Mouse (Mus musculus) kidney, postnatal 4 days (tissue): ENCODE data around the gene Cbx3.
"Not testable (repeated sequence)": the region's sequence is repeated elsewhere in the genome, so short reads cannot be mapped to it uniquely, and the experiment has no call there.

Experiments used
- DNase-seq, 2 experiments: peaks; one replicate each; pipeline ENCODE4 v3.0.0; 2021; ENCODE audit warnings: mixed read lengths in 2 of 2

The Cbx3 gene

DNA sequence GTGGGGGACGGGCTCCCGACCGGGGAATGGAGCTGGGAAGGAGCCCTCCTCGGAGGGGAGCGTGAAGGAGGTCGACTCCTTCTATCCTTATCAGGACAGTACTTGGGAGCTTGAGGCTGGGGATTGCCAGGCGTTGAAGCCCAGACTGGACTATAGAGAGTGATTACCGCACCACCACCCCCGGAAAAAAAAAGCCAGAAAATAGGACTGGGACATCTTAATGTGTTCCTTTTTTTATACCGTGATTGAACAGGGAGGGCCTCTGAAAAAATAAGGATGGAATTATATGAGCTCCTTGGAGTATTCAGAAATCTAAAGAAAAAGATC lies 982 bp downstream of the Cbx3 start:
- no peak for DNase-seq

DNA sequence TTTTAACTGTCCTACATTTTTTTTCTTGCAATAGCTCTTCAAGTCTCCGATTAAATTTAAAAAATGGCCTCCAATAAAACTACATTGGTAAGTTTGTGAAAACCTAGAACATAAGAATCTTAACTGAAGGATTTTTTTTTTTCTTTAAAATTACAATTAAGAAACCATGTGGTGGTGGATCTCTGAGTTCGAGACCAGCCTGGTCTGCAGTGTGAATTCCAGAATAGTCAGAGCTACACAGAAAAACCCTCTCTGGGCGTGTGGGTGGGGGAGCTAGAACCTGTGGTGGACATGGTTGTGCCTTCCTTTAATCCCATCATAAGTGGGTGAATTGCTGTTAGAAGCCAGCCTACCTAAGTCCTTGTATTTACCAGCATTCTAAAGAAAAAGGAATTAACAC lies 1.6 kb downstream of the Cbx3 start:
- DNase-seq: no peak

DNA sequence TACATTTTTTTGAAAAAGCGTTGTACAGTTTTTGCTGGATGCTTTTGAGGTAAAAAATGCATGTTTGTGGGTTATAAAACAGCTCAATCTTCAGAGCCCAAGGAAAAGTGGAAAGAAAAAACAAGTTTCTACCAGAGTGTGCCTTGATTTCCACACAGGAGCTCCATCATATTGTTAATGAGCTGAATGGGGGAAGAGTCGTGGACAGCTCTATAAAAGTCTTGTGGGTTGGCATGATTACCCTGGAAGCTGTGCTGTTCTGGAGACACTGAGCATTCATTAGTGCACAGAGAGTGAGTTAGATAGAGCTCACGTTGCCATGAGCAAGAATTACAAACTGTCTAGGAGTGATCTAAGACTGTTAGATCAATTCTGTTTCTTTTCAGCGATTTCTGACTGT lies 2.1 kb downstream of the Cbx3 start:
- no peak for DNase-seq

DNA sequence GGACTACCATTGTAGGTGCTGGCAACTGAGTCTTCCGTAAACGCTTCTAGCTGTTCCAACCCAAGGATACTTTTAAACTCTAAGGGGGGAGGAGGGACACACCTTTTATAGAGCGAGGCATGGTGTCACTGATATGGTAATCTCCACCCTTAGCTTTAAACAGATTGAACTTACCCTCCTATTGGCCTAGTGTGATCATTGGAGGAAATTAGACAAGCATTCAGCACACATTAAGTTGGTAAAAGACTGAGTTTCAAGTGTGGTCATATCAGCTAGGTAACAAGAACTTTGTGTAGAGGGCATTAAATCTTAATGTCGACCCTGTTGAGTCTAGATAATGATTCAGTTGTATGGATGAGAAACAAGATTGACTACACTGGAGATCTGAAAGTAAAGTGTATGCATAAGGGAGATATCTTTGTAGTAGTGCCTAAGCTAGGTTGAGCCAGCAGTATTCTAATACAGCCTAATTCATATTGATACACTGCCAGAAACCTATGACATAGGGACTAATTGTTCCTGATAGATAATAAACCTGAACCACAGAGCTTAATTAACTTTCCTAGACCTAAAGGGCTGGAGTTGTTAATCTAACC lies 9.1 kb downstream of the Cbx3 start:
- DNase-seq: no peak

DNA sequence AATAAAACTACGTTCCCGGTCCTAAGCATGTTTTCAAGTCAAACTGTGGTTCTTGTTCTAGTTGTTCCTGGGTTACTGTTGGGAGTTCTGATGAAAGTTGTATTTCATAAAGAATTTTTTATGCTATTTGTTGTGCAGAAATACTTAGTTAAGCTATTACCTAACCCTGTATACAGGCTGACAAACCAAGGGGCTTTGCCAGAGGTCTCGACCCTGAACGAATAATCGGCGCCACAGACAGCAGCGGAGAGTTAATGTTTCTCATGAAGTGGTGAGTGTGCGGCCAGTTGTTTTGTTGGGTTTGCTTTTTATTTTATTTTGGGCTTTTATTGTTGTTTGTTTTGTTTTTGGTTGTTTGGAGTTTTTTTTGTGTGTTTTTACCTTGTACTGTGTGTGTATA lies 11.4 kb downstream of the Cbx3 start:
- DNase-seq: no peak

DNA sequence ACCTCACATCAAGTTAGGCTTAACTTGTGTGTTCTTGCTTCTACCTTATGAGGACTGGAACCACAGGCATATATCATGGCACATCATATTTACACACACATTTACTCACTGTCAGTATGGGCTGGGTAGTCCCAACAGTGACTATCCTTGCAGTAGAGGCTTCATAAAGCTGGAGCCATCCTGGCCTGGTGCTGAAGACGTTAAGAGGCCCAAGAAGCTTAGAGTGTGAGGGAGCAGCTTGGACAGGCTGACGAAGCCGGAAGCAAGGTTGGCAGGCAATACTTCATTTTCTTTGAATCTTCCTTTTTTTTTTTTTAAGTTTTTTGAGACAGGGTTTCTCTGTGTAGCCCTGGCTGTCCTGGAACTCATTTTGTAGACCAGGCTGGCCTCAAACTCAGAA lies 13.7 kb downstream of the Cbx3 start:
- no peak for DNase-seq

DNA sequence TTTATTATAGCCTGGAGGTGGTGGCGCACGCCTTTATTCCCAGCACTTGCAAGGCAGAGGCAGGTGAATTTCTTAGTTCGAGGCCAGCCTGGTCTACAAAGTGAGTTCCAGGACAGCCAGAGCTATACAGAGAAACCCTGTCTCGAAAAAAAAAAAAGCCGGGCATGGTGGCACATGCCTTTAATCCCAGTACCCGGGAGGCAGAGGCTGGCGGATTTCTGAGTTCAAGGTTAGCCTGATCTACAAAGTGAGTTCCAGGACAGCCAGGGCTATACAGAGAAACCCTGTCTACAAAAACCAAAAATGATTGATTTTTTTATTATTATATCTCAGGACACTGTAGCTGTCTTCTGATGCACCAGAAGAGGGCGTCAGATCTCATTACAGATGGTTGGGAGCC lies 14.4 kb downstream of the Cbx3 start:
- not testable (repeated sequence) for DNase-seq

DNA sequence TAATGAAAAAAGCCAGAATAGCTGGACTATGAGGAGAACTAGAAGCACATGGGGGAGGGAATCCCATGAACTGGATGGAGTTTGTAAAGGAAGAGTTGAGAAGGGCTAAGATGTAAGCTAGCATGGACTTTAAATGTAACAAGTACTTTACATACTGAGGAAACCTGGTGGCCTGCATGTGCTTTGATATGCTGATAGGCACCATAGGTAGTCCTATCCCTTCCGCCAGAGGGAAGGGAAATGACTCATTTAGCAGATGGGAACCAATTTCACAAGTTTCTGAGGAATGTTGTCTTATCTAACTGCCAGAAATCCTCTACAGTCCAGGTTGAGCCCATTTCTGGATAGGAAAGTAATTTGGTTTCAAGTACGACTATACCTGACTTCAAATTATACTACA lies 15.5 kb downstream of the Cbx3 start:
- DNase-seq: no peak

DNA sequence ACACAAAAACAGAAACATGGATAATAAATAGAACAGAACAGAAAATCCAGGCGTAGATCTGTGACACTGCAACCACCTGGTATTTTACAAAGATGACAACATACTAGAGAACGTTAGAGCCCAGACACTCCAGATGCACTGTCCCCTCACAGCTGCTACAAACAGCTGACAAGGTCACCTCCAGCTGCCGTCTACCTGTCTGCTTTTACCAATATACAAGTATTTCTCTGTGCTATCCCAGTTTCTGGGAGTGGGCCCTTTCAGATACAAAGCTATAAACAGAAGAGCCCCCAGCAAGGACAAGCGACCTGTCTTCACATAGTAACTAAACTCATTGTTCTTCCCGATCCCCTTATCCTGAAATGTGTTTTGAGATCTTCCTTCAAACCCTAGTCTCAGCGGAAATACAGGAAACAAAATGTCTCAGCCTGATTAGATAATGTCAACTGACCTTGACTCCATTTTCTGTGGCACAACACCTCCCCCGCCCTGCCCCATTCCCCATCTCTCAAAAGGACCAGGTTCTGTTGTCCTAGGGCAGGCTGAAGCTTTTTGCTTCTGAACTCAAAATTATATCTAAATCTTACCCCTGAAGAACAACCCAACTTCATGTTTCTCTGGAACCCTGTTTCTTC lies 16.0 kb downstream of the Cbx3 start:
- DNase-seq: no peak

DNA sequence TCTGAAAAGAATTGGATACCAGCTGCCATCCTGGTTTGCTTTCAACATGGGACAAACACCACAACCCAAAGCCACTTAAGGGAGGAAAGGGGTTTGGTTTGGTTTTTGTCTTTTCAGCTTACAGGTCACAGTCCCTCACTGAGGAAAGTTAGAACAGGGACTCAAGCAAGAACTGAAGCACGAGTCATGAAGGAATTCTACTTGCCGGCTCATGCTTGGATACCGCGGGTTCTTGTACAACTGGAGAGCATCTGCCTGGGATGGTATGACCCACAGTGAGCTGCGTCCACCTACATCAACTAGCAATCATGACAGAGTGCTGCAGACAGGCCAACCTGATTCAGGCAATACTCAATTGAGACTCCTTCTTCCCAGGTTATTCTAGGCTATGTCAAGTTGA lies 16.6 kb downstream of the Cbx3 start:
- no peak for DNase-seq

DNA sequence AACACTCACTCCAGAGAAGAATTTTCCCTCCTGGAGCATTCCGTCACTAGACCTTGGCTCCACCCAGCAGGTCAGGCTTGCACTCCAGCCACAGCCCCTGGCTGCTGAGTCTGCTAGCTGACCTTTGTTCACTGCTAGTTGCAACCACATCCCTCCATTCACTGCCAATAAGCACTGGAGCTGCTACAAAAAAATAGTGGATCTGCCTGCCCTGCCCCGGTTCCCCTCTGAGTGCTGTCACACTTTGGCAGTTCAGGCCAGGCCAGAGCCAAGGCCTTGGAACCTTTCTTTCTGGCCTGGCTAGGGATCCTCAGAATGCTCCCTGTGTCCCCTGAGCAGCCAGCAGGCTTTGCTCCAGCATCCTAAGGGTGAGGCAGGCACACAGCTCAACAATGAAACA lies 19.6 kb downstream of the Cbx3 start:
- DNase-seq: peak; percentile 42 to 62

DNA sequence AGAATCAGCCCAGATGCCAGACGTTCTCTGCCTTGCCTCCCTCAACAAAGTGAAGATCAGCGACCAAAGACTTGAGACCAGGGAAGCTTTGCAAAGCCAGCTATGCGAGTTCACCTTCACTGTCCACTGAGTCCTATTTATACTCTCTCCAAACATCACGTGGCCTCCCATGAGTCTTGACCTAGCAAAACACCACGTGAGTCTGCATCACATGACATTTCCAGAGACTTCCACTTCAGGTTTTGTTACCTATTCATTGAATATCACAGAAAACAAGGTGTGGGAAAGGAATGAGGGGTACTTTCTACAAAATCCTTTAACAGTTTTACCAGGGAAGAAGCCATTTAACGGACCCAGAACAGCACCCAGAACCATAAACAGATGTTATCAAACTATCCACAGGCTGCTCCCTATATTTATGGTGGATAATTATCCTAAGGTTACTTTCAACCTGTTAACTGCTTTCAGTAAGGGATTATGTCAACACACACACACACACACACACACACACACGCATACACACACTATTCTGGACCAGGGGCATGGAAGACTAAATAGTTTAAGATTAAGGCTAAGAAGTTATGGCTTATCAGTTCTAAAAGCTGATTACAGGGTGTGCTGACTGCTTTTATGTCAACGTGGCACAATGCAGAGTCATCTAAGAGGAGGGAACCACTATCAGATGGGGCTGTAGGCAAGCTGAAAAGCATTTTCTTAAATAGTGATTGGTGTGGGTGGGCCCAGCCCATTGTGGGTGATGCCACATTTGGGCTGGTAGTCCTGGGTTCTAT lies 27.4 kb downstream of the Cbx3 start:
- no peak for DNase-seq

DNA sequence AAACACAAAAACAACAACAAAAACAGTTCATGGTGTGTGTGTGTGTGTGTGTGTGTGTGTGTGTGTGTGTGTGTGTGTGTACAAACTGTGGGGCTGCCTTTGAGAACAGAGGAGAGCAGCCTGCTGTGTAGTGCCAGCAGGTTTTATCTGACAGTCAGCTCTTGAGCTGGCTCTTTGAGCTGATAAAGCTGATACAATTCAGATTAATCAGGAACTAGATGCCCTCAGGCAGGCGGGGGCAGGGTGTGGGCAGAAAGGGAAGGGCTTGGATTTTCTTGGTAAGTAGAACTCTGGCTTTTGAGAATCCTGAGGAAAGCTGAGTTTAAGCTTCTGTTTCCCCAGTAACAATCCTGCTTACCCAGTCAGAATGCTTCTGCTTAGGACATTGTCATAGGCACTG lies 35.5 kb downstream of the Cbx3 start:
- DNase-seq: peak; percentile 21 to 24

DNA sequence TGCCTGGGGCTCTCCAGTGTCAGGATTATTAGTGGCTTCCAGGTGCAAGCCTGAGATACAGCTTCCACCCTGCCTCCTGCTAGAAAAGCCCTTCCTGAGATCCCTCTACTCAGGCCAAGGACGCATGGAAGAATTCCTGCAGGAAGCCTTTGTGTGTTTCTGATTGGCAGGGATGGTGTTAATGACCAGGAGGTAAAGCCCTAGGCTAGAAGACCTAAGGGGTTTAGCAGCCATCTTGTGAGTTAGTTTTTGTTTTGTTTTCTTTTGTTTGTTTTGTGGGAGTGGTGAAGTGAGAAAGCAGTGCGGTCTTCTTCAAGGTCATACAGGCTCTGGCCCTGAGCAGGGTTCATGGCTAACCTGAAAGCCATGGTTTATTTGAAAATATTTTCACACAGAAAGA lies 37.4 kb downstream of the Cbx3 start:
- DNase-seq: no peak

DNA sequence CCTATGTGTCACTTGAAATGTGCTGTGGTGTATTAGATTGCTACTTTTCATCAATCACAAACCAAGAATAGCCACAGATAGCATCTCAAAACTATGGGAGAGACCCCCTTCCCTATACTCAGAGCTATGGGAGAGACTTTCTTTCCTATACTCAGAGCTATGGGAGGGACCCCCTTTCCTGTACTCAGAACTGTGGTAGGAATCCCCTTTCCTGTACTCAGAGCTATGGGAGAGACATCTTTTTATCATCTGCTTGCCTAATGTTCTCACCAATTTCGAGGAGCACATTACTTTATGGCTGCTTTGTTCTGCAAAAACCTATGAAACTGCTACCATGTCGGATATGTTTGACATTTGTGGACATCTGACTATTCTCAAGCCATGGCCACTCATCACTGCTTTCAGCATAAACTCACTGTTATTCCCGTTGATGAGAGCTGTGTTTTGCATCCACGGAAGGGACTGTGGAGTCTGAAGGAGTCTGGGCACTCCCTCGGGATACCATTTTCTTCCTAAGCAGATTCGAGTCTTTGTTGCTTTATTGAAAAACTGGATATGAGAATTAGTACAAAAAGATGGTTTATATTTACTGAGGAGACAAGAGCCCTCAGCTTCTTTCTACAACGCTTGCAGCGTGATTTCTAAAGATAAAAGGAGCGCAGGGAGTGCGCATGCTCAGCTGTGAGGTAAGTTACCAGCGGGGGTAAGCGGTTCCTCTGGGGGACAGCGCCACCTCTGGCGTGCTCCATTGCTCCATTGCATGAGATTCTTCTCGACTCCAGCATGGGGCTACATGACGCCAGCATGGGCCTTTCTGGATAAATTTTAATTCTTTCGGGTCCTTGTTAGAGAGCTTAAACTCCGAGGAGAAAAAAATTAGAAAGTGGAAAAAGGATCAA lies 38.8 kb downstream of the Cbx3 start:
- DNase-seq: peak; percentile 87 to 90

DNA sequence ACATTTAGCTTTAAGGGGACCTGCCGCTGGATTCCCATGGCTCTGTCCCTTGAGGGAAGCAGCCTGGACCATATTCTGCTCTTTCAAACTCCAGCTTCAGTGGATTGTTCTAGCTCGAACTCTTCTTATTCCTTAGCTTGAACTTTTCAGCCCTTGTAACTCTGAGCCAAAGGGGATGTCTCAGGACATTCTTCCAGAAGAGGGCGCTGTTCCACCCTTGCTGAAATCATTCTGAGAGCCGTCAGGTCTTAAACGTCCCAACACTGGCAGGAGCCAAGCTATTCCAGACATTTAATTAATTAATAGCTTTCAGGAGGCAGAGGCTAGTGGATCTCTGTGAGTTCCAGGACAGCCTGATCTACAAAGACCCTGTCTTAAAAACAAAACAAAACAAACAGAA lies 39.9 kb downstream of the Cbx3 start:
- peak; percentile 66 to 77 for DNase-seq

DNA sequence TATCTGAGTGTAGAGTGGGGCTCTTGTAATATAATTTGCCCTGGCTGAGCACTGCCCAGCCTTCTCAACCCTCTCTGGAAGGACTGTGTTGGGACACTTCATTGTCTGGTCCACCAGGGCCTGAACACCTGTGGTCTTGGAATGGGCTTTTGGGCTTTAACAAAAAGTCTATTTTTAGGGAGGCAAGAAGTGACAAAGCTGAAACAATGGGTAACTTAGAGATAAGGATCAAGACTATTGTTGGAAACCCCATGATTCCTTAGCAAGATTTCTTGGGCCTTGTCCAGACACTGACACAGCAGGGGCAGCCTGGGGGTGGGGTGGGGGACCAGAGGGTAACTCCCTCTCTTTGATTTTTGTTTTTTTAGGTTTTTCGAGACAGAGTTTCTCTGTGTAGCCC lies 40.8 kb downstream of the Cbx3 start:
- DNase-seq: no peak

DNA sequence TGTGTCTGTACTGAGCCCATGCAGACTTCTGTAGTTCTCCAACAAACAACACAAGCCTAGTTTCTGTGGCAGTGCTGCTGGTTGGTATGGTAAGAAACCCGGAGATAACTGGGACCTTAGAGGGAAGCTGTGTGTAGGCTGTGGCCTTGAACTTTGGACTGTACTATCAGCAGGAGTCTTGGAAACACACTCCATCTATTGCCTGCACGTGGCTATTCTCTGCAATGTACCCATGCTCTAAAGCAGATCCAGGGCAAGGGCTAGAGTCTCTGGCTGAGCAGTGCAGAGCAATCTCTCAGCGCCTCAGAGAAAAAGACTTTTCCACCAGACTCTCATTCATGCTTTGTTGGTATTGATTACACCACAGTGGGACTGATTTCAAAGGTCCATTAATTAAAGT lies 43.6 kb downstream of the Cbx3 start:
- no peak for DNase-seq

DNA sequence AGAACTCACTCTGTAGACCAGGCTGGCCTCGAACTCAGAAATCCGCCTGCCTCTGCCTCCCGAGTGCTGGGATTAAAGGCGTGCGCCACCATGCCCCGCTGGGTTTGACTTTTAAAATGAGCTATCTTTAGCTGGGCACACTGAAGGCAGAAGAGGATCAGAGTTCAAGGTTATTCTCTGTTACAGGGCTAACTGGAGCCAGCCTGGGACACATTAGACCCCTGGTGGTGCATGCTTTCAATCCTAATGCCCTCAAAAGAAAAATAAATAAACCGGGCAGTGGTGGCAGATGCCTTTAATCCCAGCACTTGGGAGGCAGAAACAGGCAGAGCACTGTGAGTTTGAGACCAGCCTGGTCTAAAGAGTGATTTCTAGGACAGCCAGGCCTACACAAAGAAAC lies 44.7 kb downstream of the Cbx3 start:
- no peak for DNase-seq

DNA sequence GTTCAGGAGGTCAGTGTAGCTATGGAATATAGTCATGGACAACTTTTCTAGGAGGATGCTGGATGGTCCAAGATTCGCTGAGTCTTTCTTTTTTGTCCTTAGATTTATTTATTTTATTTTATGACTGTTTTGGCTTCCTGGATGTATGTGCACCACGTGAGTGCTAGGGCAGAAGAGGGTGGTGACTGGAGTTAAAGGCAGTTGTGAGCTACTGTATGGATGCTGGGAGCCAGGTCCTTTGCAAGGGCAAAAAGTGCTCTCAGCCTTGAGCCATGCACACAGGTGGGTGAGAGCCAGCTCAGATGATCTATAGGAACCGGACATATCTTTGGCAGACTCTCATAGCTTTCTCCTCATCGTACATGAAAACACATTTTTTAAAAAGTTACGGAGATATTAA lies 53.1 kb downstream of the Cbx3 start:
- DNase-seq: no peak

DNA sequence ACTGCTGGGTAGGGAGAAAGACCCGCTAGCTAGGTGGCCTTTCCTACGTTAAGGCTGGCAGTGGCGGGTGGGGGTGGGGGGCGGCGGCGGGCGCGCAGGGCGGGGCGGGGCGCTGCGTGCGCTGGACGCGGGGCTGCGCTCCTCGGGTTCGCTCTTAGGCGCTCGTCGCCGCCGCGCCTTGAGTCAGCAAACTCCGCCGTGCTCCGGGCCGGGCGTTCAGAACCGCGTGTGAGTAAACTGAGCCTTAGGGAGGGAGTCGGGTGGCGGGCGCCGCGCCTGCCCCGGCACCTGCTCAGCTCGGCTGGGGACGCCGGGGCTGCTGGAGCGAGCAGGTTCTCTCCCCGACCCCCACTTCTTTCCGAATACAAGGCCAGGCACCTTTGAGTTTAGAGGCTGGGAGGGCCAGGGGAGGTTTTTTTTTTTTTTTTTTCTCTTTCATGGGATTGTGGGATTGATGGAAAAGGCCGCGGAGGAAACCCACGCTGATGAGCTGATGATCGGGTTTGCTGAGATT lies 53.7 kb downstream of the Cbx3 start, which contains the start of gene Snx10:
Snx10 (plus strand) TSS at position 95 of the 514 bp plus-strand sequence.
- peak; percentile 57 to 69 for DNase-seq

DNA sequence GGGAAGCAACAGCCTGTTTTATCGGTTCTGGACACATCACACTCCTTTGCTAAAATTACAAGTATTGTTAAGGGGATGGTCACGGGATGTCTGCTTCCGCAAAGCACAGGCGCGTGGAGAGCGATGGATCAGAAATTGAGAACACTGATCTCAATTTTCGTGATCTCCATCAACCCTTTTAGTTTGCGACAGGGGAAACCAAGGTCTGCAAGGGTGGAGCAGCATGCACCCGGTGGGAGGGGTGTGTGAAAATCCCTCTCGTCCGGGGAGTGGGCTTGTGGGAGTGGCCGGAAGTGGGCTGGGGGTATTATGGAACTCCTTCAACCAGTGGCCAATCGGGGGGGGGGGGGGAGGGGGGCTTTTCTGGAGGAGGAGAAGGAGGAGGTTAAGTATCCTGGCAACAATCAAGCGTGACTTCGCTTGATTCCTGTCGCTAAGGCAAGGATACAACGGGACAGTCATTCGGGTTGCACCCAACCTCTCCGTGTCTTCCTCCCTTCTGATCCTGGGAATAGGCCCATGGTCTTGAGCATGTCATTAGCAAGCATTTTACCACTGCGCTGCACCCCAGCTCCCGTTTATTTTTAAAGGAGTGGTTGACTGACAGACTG lies 54.3 kb downstream of the Cbx3 start:
- peak; percentile 42 to 45 for DNase-seq

DNA sequence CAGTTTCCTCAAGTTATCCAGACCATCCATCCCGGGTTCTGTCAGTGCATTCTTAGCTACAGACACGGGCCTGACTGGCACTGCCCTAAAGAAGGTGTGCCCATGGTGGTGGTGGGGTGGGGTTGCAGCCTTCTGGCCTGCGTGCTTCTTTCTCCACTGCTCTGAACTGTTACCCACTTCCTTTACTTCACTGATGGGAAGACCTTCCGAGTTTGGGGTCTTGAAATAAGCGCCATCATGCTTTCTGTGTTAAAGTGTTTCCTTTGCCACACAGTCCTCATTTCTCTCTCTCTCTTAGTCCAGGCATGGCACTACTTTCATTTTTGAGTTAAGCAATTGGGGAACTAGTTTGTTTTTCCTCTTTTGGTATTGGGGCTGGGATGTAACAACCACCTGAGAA lies 54.8 kb downstream of the Cbx3 start:
- no peak for DNase-seq
